Mouse (Mus musculus) natural killer cell, adult 2 months (primary cell): Measurements from ENCODE around the gene Gnat1.

Experiments used
- DNase-seq, 2 experiments: peaks; one replicate each; pipeline ENCODE4 v3.0.0; 2022; ENCODE audit warnings: low spot score in 2 of 2

Gnat1 gene

DNA sequence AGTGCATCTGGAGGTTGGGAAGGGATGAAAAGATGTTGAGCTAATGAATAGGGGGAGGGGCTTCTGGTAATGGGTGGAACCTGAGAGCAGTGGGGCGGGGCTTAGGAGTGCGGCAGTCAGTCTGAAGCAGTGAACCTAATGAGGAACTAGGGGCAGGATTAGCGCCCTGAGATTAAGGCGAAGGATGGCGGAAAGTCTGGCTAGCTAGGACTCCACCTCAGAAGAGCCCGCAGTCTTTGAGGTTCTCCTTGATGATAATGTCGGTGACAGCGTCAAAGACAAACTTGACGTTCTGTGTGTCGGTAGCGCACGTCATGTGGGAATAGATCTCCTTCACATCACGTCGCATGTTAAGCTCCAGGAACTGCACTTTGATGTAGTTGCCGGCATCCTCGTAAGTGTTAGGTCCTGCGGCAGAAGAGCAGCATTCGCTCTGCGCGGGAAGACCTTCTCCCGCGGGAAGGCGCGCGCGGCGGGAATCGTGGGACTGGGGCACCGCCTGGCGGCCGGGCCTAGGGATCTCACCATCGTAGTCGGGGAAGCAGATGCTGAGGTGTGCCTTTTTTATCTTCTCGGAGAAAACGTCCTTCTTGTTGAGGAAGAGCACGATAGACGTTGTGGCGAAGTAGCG, 3.7 kb downstream of the Gnat1 start:
- DNase-seq: peak in 1 of 2 experiments; percentile 35

- DNase-seq: no peak
These were observed 4.7 kb downstream of the Gnat1 start for GRCm38 (mm10) chr9:107674609-107675429.

- DNase-seq: no peak
These were observed 9.3 kb downstream of the Gnat1 start for GRCm38 (mm10) chr9:107670259-107670658.

- no peak for DNase-seq
These were observed 10.0 kb downstream of the Gnat1 start, which contains the start of gene Slc38a3 for GRCm38 (mm10) chr9:107669480-107669945. Gene Slc38a3 (minus strand): TSS chr9:107669530.

- no peak for DNase-seq
These were observed 10.6 kb downstream of the Gnat1 start for GRCm38 (mm10) chr9:107668916-107669315.

GRCm38 (mm10) chr9:107668011-107668410, 11.5 kb downstream of the Gnat1 start:
- no peak for DNase-seq

GRCm38 (mm10) chr9:107667219-107667618, 12.3 kb downstream of the Gnat1 start:
- DNase-seq: no peak

DNA sequence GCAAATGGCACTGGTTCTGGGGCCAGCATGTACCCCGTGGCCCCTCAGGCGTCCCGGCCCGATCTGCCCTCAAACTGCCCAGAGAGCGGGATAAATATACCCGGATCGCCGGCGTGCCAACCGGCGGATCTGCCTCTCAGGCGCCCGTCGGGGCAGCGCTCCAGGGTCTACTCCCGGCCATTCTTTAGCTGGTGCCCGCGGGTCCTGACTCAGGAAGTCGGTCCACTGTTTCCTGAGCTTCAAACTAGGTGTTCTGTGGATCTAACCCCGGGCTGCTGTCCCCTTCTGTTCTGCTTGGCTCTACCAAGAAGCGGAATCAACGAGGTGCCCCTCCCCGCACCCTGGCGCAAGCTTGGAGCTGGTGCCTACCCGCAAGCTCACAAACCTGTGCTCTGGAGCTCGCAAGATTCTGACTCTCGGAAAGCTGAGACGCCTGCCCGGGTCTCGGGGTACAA, 12.7 kb downstream of the Gnat1 start:
- DNase-seq: no peak

- no peak for DNase-seq
These were observed 14.2 kb downstream of the Gnat1 start for GRCm38 (mm10) chr9:107665308-107665707.

- DNase-seq: no peak
These were observed 16.0 kb downstream of the Gnat1 start for GRCm38 (mm10) chr9:107663525-107663924.

DNA sequence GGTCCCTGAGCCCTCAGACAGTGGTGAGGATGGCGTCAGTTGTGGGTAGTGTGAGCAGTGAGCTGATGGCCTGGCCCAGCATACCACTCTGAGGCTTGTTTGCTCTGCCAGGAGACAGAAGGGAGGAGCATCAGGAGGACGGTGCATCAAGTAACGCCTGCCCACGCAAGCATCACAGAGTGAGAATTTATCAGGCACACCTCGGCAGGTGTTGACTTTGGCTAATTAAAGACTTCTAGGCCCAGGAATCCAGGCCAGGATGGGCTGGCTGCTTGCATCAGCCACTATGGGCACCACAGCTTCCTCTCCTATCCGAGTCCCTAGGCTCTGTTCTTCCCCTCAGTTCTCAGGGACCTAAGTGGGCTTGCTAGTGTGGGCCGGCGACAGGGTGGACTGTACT, 17.2 kb downstream of the Gnat1 start:
- DNase-seq: no peak

DNA sequence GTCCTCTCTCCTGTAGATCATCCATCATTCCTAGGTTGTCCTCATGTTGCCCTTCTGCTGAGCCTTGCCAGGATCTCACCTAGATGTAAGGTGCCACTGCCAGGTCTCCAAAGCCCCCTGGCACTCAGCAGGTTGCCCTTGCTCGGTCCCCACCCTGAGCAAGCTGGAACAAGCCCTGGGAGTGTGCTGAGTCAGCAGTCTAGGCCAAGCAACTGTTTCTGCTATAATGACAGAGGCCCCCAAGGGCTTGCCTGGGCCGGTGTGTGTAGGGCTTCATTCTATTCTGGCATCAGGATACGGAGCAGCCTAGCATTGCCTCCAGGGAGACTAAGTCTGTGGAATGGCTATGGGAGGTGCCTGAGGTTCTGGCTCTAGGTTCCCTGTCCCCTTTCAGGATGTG, 18.7 kb downstream of the Gnat1 start:
- no peak for DNase-seq

DNA sequence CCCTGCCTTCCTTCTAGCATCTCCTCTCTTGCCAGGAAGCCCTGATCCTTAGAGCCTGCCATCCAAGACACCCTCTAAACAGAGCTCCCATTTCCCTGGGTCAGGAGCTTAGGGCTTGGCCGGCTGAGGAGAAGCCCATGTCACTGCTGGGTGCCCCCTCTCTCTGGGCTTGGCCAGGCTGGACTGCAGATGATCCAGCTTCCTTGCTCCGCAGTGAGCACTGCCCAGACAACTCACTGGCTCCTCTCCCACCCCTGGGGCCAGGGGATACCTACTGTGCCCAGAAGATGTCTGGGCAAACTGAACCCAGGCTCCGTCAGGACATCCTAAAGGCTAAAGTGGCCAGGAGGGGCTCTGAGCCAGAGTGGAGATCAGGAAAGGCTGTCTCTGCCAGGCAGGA, 19.6 kb downstream of the Gnat1 start:
- no peak for DNase-seq

DNA sequence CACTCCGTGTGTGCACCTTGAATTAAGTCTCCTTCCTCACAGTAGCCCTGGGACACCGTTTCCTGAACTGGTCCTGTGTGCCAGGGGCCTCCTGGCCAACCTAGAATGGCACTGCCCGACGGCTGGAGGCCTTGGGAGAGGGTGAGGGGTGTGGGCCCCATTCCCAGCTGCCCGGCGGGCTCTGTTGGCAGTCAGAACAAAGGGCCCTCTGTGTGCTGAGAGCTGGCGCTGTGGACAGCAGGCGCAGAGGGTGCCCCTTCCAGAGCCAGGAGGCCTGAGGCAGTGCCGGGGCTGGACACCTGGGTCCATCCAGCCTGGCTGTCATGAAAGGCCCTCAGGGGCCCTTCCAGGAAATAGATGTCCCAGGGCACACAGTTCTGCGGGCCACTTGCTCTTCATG, 20.0 kb downstream of the Gnat1 start:
- no peak for DNase-seq

- DNase-seq: no peak
These were observed 21.4 kb downstream of the Gnat1 start for GRCm38 (mm10) chr9:107658096-107658495.

DNA sequence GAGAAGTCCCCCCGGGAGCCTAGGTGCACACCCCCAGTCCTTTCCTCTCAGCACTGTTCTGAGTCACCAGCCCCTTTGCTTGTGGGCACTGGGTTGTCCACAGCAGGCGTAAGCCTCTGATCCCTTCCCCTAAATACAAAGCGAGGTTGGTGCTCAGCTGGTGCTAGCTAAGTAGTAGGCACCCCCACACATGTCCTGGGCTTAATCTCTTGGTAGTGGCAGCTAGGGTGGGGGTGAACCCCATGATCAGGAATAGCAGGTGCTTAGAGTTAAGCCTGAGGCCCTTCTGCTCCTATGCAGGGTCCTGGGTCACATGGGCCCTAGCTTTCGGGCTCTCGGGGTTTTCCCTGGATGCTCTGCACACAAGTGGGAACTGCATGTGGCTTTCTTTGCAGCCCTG, 22.4 kb downstream of the Gnat1 start:
- no peak for DNase-seq

GRCm38 (mm10) chr9:107654585-107654984, 24.9 kb downstream of the Gnat1 start:
- DNase-seq: no peak

DNA sequence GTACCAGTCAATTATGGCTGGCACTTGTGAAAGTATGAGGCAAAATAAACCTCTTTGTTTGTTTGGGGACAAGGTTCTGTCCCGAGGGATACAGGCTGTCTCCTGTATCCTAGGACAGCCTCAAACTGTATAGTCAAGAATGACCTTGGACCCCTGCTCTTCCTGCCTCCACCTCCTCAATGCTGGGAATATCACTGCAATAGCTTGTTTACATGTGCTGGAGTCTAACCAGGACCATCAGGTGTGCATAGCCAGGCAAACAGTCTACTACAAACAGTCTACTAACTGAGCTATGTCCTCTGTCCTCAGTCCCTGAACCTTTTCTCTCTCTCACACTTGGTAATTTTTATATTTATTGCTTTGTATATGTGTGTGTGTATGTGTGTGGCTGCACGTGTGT, 26.0 kb downstream of the Gnat1 start:
- DNase-seq: no peak

GRCm38 (mm10) chr9:107650708-107651481, 28.6 kb downstream of the Gnat1 start:
- DNase-seq: no peak

DNA sequence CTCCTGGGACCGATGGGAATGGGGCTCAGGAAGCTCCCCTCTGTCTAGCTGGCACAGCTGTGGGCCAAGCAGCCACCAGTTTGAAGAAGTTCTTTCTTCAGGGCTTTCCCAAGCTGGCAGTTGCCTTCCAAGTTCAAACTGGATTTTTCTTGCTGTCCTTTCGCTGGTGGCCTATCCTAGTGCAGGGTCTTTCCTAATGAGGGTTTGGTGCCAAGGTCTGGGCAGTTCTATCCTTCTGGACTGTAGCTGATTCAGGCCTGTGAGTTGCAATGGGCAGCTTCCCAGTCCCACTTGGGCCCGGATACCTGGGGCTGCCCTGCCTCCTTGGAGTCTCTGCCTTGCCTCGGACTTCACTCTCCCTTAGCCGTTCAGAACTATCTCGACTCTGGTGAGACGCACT, 29.3 kb downstream of the Gnat1 start:
- DNase-seq: no peak

GRCm38 (mm10) chr9:107648767-107649166, 30.7 kb downstream of the Gnat1 start:
- DNase-seq: no peak

GRCm38 (mm10) chr9:107646975-107647374, 32.5 kb downstream of the Gnat1 start:
- DNase-seq: no peak
